Mouse (Mus musculus) intestine, embryonic 16.5 days (tissue): Measurements from ENCODE around the gene Wipf2. TPM values are rescaled to one million over a fixed set of nuclear protein-coding genes. Genes with fewer than 3 reads are reported as not detected.
A peak's percentile ranks its signal among the peaks of the same experiment; 100 is the strongest.

ENCODE experiments used
- ATAC-seq: fragments of 200-750 bp; cut with Nextera tagmentation; 2 replicates; pipeline ENCODE4 v1.8.0; 2017; ENCODE audit warnings: moderate TSS enrichment, moderate library complexity
- H3K27ac ChIP-seq: fragments of 300-500 bp; sonication (generic); 2 replicates; pipeline ENCODE4 v1.5.1; 2014; ENCODE audit warnings: mild to moderate bottlenecking, low read length
- H3K27me3 ChIP-seq: fragments of 300-500 bp; sonication (generic); replicated peaks from 2 replicates; pipeline ENCODE4 v1.6.1; 2014; ENCODE audit warnings: low read length, control low read depth, mixed read lengths; ENCODE audit not compliant: control insufficient read depth, insufficient read depth
- H3K36me3 ChIP-seq: fragments of 300-500 bp; sonication (generic); 2 replicates; pipeline ENCODE4 v1.6.1; 2014; ENCODE audit warnings: low read length, control low read depth; ENCODE audit not compliant: control insufficient read depth, insufficient read depth
- H3K4me1 ChIP-seq: fragments of 300-500 bp; sonication (generic); 2 replicates; pipeline ENCODE4 v1.6.1; 2014; ENCODE audit warnings: low read length, control low read depth, mixed read lengths; ENCODE audit not compliant: control insufficient read depth, insufficient read depth
- H3K4me2 ChIP-seq: fragments of 300-500 bp; sonication (generic); 2 replicates; pipeline ENCODE4 v1.6.1; 2014; ENCODE audit warnings: low read depth, low read length, control low read depth
- H3K4me3 ChIP-seq: fragments of 300-500 bp; sonication (generic); 2 replicates; pipeline ENCODE4 v1.5.1; 2014; ENCODE audit warnings: mild to moderate bottlenecking, low read length
- H3K9ac ChIP-seq: fragments of 300-500 bp; sonication (generic); 2 replicates; pipeline ENCODE4 v1.6.1; 2014; ENCODE audit warnings: low read depth, low read length
- H3K9me3 ChIP-seq: fragments of 300-500 bp; sonication (generic); 2 replicates; pipeline ENCODE4 v1.6.1; 2016; ENCODE audit warnings: low read length, control low read depth; ENCODE audit not compliant: control insufficient read depth
- WGBS: fragments of 180-500 bp; shearing (Covaris S2); extraction: QIAGEN DNeasy Blood & Tissue Kit; methylation state at CpG from one replicate; pipeline ENCODE4 v1.1.7; 2014; 5-methylcytosine and 5-hydroxymethylcytosine counted together
- polyA plus RNA-seq: library from polyadenylated mRNA; unstranded; fragments of >200 nt; fragmentation: Nextera tagmentation; extraction: Ambion mirVana; gene quantifications from 2 replicates; pipeline ENCODE4 v1.2.1, GENCODE M21; 2015

Wipf2 gene
- polyA plus RNA-seq, 1 experiment from 2014 or later = 3.4 TPM

- peak overlapping the region; percentile 18; the same call in 1 of the 2 replicates for H3K27ac ChIP-seq
- H3K9me3 ChIP-seq = no peaks in the 10 kb centered on the region
- 24% methylated on average over 7 of the region's 7 CpGs for WGBS
- peak overlapping the region; percentile 100 for H3K4me2 ChIP-seq
- H3K9ac ChIP-seq = 0 out of 2 replicates have a peak overlapping the region, but pooled peaks have one; percentile 81
- ATAC-seq = peak; percentile 39
- H3K36me3 ChIP-seq = peaks cover 9% of the 10 kb centered on the region
- peak overlapping the region; percentile 80 for H3K4me3 ChIP-seq
- H3K4me1 ChIP-seq = peaks cover 23% of the 10 kb centered on the region
- H3K27me3 ChIP-seq = no peaks in the 10 kb centered on the region
Observed at GRCm38 (mm10) chr11:98836128-98836527, 27.3 kb upstream of the Wipf2 start.

GRCm38 (mm10) chr11:98836651-98837141, 26.7 kb upstream of the Wipf2 start, which contains the start of gene Rapgefl1:
TSS of gene Rapgefl1 (plus strand) at chr11:98836785.
- H3K27ac ChIP-seq = peak within 1 kb of the TSS; percentile 25; the same call in 1 of the 2 replicates
- WGBS = under 1% methylated on average over 47 of the region's 48 CpGs
- H3K4me3 ChIP-seq = peak within 1 kb of the TSS; percentile 80
- peak within 1 kb of the TSS; percentile 100 for H3K4me2 ChIP-seq
- no peaks in the 10 kb centered on the region for H3K9me3 ChIP-seq
- H3K4me1 ChIP-seq = peaks cover 23% of the 10 kb centered on the region
- peak within 1 kb of the TSS; percentile 81 for H3K9ac ChIP-seq
- no peaks in the 10 kb centered on the region for H3K27me3 ChIP-seq
- peak; percentile 90 for ATAC-seq
- peaks cover 7% of the 10 kb centered on the region for H3K36me3 ChIP-seq

DNA sequence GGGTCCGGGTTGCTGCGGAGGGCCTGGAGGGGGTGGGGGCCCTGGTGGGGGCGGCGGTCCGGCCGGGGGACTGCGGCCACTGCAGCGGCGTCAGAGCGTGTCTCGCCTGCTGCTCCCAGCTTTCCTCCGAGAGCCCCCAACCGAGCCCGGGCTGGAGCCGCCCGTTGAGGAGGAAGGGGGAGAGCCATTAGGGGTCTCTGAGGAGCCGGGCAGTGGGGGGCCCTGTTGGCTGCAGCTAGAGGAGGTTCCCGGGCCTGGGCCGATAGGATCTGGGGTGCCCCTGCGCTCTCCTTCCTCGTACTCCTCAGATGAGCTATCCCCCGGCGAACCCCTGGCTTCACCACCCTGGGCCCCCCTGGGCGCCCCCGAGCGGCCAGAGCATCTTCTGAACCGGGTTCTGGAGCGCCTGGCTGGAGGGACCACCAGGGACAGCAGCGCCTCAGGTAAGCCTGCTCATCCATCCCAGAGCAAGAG, 26.2 kb upstream of the Wipf2 start:
- H3K4me2 ChIP-seq = peak overlapping the region; percentile 100
- H3K4me1 ChIP-seq = peaks cover 23% of the 10 kb centered on the region
- H3K4me3 ChIP-seq = peak overlapping the region; percentile 80
- 3% methylated on average over 28 of the region's 29 CpGs for WGBS
- no peak for ATAC-seq
- H3K9me3 ChIP-seq = no peaks in the 10 kb centered on the region
- H3K9ac ChIP-seq = peak overlapping the region; percentile 81
- no peaks in the 10 kb centered on the region for H3K27me3 ChIP-seq
- H3K36me3 ChIP-seq = peaks cover 7% of the 10 kb centered on the region
- H3K27ac ChIP-seq = no peak overlapping the region

DNA sequence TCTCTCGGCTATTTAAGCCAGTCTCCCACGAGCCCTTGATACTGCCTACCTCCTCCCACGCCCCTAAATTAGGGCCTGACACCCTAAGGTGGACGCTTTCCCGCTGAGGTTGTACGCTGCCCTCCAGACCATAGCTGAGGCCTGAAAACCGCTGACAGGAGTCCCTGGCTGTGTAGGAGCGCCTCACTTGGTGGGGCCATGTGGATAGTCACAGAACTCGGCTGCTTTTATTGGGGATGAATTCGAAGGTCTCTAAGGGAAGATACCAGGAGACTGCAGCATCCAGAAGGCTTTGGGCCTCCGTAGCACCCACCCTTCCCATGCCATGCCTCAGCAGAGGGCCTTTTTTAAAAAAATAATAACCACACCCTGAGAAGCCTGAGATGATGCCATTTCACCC, 25.5 kb upstream of the Wipf2 start:
- H3K4me2 ChIP-seq = no peak overlapping the region
- H3K27me3 ChIP-seq = no peaks in the 10 kb centered on the region
- H3K36me3 ChIP-seq = peaks cover 6% of the 10 kb centered on the region
- H3K4me1 ChIP-seq = peaks cover 23% of the 10 kb centered on the region
- H3K9me3 ChIP-seq = no peaks in the 10 kb centered on the region
- ATAC-seq = no peak
- no peak overlapping the region for H3K27ac ChIP-seq
- peak overlapping the region; percentile 21; the same call in 1 of the 2 replicates for H3K9ac ChIP-seq
- WGBS = 62% methylated on average over 11 of the region's 11 CpGs
- H3K4me3 ChIP-seq = no peak overlapping the region; the same call in 1 of the 2 replicates

DNA sequence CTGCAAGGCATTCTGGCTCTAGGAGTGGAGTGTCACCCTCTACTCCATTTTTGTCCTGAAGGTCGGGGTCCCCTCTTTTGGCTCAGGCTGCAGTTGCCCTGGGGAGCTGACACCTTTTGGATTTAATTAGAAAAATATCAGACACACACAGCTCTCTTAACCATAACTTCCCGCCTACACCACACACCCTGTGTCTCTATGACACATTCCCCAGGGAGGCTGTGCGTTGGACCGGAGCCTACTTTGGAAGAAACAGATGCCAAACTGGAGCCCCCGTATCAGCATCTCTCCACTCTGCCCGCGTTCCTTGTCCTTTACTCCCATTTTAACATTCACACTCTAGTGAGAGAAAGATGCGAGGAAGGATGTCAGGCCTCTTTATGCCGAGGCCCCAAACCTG, 24.9 kb upstream of the Wipf2 start:
- Histone ChIP-seq H3K4me2 (no peak overlapping the region), H3K4me3 (no peak overlapping the region), H3K27me3 (no peaks in the 10 kb centered on the region), H3K4me1 (peaks cover 23% of the 10 kb centered on the region), H3K27ac (no peak overlapping the region), H3K36me3 (peaks cover under 1% of the 10 kb centered on the region; the same call in 1 of the 2 replicates), H3K9me3 (no peaks in the 10 kb centered on the region), H3K9ac (no peak overlapping the region)
- no peak for ATAC-seq
- WGBS = 80% methylated on average over 9 of the region's 9 CpGs

GRCm38 (mm10) chr11:98839402-98839801, 24.0 kb upstream of the Wipf2 start:
- Histone ChIP-seq H3K4me2 (no peak overlapping the region), H3K4me3 (no peak overlapping the region), H3K36me3 (no peaks in the 10 kb centered on the region), H3K27ac (no peak overlapping the region), H3K9me3 (no peaks in the 10 kb centered on the region), H3K9ac (no peak overlapping the region), H3K4me1 (peaks cover 23% of the 10 kb centered on the region), H3K27me3 (no peaks in the 10 kb centered on the region)
- 32% methylated on average over 6 of the region's 6 CpGs for WGBS
- ATAC-seq = peak; percentile 73

GRCm38 (mm10) chr11:98839897-98840296, 23.5 kb upstream of the Wipf2 start:
- no peak overlapping the region for H3K4me2 ChIP-seq
- no peak for ATAC-seq
- H3K27me3 ChIP-seq = no peaks in the 10 kb centered on the region
- H3K4me1 ChIP-seq = peaks cover 23% of the 10 kb centered on the region
- WGBS = 65% methylated on average over 10 of the region's 10 CpGs
- H3K9ac ChIP-seq = no peak overlapping the region
- H3K4me3 ChIP-seq = no peak overlapping the region
- no peaks in the 10 kb centered on the region for H3K9me3 ChIP-seq
- no peak overlapping the region for H3K27ac ChIP-seq
- no peaks in the 10 kb centered on the region for H3K36me3 ChIP-seq

DNA sequence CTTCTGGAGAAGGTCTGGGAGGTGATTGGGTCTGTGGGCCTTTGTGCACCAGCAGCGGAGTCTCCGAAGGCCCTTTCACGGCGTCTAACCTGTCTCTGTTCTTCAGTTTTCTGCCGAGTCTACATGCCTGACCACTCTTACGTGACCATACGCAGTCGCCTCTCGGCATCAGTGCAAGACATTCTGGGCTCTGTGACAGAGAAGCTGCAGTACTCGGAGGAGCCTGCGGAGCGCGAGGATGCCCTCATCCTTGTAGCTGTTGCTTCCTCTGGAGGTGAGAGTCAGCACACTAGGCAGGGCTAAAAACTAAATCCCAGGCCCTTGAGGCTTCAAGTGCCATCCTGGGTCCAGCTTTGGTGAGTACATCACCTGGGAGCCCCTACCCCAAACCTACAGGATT, 17.4 kb upstream of the Wipf2 start:
- Histone ChIP-seq H3K4me3 (no peak overlapping the region), H3K4me2 (no peak overlapping the region), H3K9ac (no peak overlapping the region), H3K27me3 (no peaks in the 10 kb centered on the region), H3K4me1 (peaks cover 7% of the 10 kb centered on the region; the same call in 1 of the 2 replicates), H3K36me3 (no peaks in the 10 kb centered on the region), H3K9me3 (0 out of 2 replicates have a peak, but pooled peaks cover 2% of the 10 kb centered on the region), H3K27ac (no peak overlapping the region)
- no peak for ATAC-seq
- WGBS = 60% methylated on average over 13 of the region's 13 CpGs

- H3K27ac ChIP-seq = no peak overlapping the region
- no peaks in the 10 kb centered on the region for H3K27me3 ChIP-seq
- no peak overlapping the region for H3K4me2 ChIP-seq
- no peaks in the 10 kb centered on the region for H3K36me3 ChIP-seq
- no peak for ATAC-seq
- no peak overlapping the region for H3K9ac ChIP-seq
- peaks cover 7% of the 10 kb centered on the region; the same call in 1 of the 2 replicates for H3K4me1 ChIP-seq
- WGBS = 59% methylated on average over 19 of the region's 19 CpGs
- 0 out of 2 replicates have a peak, but pooled peaks cover 2% of the 10 kb centered on the region for H3K9me3 ChIP-seq
- no peak overlapping the region for H3K4me3 ChIP-seq
Observed at GRCm38 (mm10) chr11:98846865-98847604, 16.4 kb upstream of the Wipf2 start.
